Mouse (Mus musculus) liver, postnatal 0 days (tissue): ENCODE data around the gene Cabp4. TPM values are rescaled to one million over a fixed set of nuclear protein-coding genes. Genes with fewer than 3 reads are reported as not detected.

ENCODE experiments used
- ATAC-seq: fragments of 200-750 bp; cut with Nextera tagmentation; 2 replicates; pipeline ENCODE4 v1.8.0; 2017; ENCODE audit warnings: mild to moderate bottlenecking, moderate library complexity
- DNase-seq: peaks from one replicate; pipeline ENCODE4 v3.0.0-alpha.2; 2016
- H3K27ac ChIP-seq: fragments of 300-500 bp; sonication (generic); 2 replicates; pipeline ENCODE4 v1.5.1; 2014; ENCODE audit warnings: antibody characterized with exemption, moderate library complexity, mild to moderate bottlenecking, low read depth
- H3K27me3 ChIP-seq: fragments of 300-500 bp; sonication (generic); 2 replicates; pipeline ENCODE4 v1.6.1; 2014; ENCODE audit warnings: low read length, control low read depth, mixed read lengths; ENCODE audit not compliant: insufficient read depth
- H3K36me3 ChIP-seq: fragments of 300-500 bp; sonication (generic); replicated peaks from 2 replicates; pipeline ENCODE4 v1.6.1; 2014; ENCODE audit warnings: mild to moderate bottlenecking, control low read depth, low read length, moderate library complexity, mixed read lengths; ENCODE audit not compliant: insufficient read depth
- H3K4me1 ChIP-seq: fragments of 300-500 bp; sonication (generic); 2 replicates; pipeline ENCODE4 v1.6.1; 2014; ENCODE audit warnings: antibody characterized with exemption, mild to moderate bottlenecking, control low read depth; ENCODE audit not compliant: insufficient read depth
- H3K4me2 ChIP-seq: fragments of 300-500 bp; sonication (generic); 2 replicates; pipeline ENCODE4 v1.6.1; 2014; ENCODE audit warnings: low read depth, mild to moderate bottlenecking, low read length, moderate library complexity, mixed read lengths
- H3K4me3 ChIP-seq: fragments of 300-500 bp; sonication (generic); 2 replicates; pipeline ENCODE4 v1.5.1; 2014; ENCODE audit warnings: low read depth, low read length
- H3K9ac ChIP-seq: fragments of 300-500 bp; sonication (generic); replicated peaks from 2 replicates; pipeline ENCODE4 v1.6.1; 2014; ENCODE audit warnings: mild to moderate bottlenecking, moderate library complexity
- H3K9me3 ChIP-seq: fragments of 300-500 bp; sonication (generic); 2 replicates; pipeline ENCODE4 v1.6.1; 2016; ENCODE audit warnings: mild to moderate bottlenecking, control low read depth, low read length, mixed read lengths
- CTCF ChIP-seq: sonication (generic); IDR thresholded peaks from 2 replicates; pipeline ENCODE4 v1.5.1; 2016; ENCODE audit warnings: antibody characterized with exemption, low read depth
- EP300 ChIP-seq: IDR thresholded peaks from 2 replicates; pipeline ENCODE4 v1.6.1; 2016; ENCODE audit warnings: antibody characterized with exemption, low read depth, mild to moderate bottlenecking
- WGBS: fragments of 180-500 bp; shearing (Covaris S2); extraction: QIAGEN DNeasy Blood & Tissue Kit; methylation state at CpG from one replicate; pipeline ENCODE4 v1.1.7; 2014; ENCODE audit not compliant: insufficient replicate concordance; 5-methylcytosine and 5-hydroxymethylcytosine counted together
- polyA plus RNA-seq: library from polyadenylated mRNA; unstranded; fragments of >200 nt; fragmentation: Nextera tagmentation; extraction: Ambion mirVana; gene quantifications from 2 replicates; pipeline ENCODE4 v1.2.1, GENCODE M21; 2015

The Cabp4 gene
- polyA plus RNA-seq, 1 experiment from 2014 or later, result 0.11 TPM

DNA sequence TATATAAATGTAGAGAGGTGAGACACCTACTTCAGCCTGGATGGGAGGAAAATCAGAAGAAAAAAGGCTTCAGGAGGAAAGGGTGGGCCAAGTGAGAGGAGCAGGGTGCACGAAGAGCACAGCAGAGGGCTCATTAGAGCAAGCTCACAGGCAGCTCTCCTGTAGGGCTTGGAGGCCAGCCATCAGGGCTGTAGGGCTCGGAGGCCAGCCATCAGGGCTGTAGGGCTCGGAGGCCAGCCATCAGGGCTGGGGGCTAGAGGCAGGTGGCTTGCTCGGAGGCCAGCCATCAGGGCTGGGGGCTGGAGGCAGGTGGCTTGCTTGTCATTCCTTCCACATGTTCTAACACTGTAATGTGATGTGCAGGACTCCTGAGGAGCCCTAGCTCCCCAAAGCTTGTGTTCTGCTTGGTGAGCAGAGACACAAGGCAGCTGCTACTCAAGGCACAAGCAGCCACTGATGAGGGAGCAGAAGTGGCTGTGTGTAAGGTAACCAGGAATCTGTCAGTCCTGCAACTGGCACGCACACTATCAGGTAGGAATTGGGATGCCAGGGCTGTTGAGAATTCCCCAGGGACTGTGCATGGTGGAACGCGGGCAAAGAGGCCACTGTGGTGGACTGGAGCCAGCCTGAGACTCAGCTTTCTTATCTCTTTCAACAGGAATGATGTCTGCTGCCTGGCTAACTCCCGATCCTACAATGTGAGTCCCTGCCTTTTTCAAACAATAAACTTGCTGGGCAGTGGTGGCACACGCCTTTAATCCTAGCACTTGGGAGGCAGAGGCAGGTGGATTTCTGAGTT, 23.0 kb upstream of the Cabp4 start:
- Histone ChIP-seq H3K9me3 (no peaks in the 10 kb centered on the region), H3K36me3 (no peaks in the 10 kb centered on the region), H3K4me2 (no peak overlapping the region), H3K27ac (no peak overlapping the region), H3K4me3 (no peak overlapping the region), H3K27me3 (no peaks in the 10 kb centered on the region), H3K9ac (no peak overlapping the region), H3K4me1 (peaks cover 45% of the 10 kb centered on the region)
- DNase-seq, result no peak
- no peak for ATAC-seq
- 73% methylated on average over 9 of the region's 9 CpGs for WGBS
- TF ChIP-seq EP300, result no peak
- TF ChIP-seq CTCF, result no peak

DNA sequence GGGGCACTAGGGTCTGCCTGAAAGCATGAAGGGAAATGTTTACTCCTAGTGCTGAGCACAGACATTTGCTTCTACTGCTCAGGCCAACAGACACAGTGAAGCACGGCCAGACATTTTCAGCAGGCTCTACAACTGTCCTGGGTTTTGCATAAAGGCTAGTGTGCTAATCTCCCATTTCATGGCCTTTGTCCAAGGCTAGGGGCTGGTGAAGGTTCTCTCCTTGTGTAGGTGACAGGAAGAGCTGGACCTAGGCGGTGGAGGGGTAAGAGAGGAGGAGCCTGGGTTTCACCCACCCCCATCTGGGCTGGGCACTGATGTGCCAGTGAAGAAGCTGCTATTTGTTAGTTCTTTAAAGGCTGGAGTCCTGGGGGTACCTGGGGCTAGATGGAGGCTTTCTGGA, 20.9 kb upstream of the Cabp4 start:
- Histone ChIP-seq H3K4me2 (no peak overlapping the region), H3K9me3 (no peaks in the 10 kb centered on the region), H3K4me1 (peaks cover 30% of the 10 kb centered on the region), H3K36me3 (peaks cover 2% of the 10 kb centered on the region), H3K27ac (peak overlapping the region; percentile 79), H3K4me3 (no peak overlapping the region), H3K9ac (0 out of 2 replicates have a peak overlapping the region, but pooled peaks have one; percentile 23), H3K27me3 (no peaks in the 10 kb centered on the region)
- no peak for TF ChIP-seq CTCF
- ATAC-seq (no peak), DNase-seq (no peak)
- WGBS, result 38% methylated on average over 2 of the region's 2 CpGs

DNA sequence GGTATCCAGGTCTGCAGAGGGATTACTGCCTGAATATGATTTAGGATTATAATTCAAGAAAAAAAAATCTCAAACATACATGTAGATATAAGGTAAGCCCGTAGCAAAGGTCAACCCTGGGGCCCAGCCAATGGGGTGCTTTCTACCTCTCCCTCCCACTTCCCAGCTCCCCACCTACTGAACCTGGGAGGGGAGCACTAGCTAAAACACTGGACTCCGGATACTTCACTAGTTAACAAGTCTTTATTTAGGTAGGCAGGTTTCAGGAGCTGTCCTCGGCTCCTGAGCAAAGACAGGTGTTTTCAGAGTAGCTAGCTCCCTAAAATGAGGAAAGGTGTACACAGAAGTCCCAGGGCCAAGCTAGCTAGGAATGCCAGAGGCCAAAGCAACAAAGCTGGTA, 20.3 kb upstream of the Cabp4 start:
- WGBS, result 78% methylated on average over 3 of the region's 3 CpGs
- Histone ChIP-seq H3K27me3 (no peaks in the 10 kb centered on the region), H3K4me1 (peaks cover 27% of the 10 kb centered on the region), H3K4me3 (no peak overlapping the region), H3K36me3 (peaks cover 7% of the 10 kb centered on the region), H3K9ac (no peak overlapping the region), H3K4me2 (no peak overlapping the region), H3K27ac (peak overlapping the region; percentile 79), H3K9me3 (no peaks in the 10 kb centered on the region)
- DNase-seq (no peak), ATAC-seq (no peak)
- TF ChIP-seq CTCF, result no peak
- TF ChIP-seq EP300, result no peak

DNA sequence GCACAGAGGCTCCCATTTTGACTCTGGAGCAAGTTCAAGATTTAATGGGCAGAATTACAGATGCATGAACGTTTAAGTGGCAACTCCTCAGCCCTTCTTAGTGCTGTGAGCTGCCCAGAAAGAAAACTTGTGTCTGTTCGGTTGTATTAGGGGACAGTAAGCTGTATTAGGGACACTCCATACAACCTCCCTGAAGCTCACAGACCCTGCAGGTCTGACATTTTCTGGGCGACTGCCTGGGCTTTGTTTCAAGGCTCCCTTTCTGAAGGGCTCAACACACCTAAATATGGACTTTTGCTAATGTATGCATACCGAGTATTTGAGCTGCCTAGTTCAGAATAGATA, 19.7 kb upstream of the Cabp4 start:
- peaks cover 24% of the 10 kb centered on the region for H3K4me1 ChIP-seq
- 36% methylated on average over 4 of the region's 4 CpGs for WGBS

DNA sequence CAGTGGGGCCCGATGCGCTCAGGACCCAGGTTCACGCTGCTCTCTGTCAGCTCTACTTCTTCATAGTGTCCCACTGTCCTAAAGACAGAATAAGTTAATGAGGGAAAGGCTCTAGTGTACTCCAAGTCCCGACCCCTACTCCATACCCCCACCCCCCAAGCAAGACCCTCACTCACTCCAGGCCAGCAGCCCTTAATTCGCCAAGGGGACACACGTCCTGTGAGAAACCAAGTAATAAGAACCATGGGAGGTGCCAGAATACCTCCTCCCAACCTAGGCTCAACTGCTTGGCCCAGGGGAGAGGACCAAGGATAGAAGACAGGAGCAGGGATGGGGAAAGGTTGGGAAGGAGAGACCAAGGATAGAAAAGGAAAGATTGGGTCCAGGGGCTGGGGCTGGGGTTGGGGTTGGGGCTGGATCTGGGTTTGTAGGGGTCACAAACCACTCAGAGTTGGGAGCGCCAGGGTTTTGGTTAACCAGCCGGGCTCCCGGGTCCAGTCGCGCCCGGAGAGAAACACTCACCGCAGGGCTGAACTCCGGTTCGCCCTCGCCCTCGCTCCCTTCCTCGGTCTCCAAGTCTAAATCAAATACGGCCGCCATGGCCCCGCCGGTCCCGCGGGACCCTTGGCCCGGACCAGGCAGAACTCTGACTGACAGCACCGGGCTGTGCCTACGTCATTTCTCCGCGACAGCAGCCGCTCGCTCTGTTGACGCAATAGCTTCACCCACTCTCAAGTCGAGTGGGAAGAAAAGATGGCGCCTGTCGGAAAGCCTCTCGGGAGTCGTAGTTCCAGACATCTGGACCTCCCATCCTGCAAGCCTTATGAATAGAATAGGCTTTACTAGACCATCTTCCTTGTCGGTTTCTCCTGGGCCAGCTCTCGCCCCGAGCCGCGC, 19.1 kb upstream of the Cabp4 start, which contains the start of gene Rps6kb2:
Rps6kb2 (minus strand) TSS at position 709 of the 897 bp plus-strand sequence.
- peak within 1 kb of the TSS; percentile 79 for H3K27ac ChIP-seq
- no peaks in the 10 kb centered on the region for H3K9me3 ChIP-seq
- WGBS, result 6% methylated on average over 42 of the region's 42 CpGs
- peak; percentile 96 for DNase-seq
- peak; percentile 88 for ATAC-seq
- TF ChIP-seq CTCF (no peak), EP300 (peak; percentile 75)
- H3K9ac ChIP-seq, result peak within 1 kb of the TSS; percentile 88
- H3K36me3 ChIP-seq, result peaks cover 15% of the 10 kb centered on the region
- H3K4me2 ChIP-seq, result peak within 1 kb of the TSS; percentile 90
- H3K27me3 ChIP-seq, result no peaks in the 10 kb centered on the region
- H3K4me1 ChIP-seq, result peaks cover 24% of the 10 kb centered on the region
- H3K4me3 ChIP-seq, result peak within 1 kb of the TSS; percentile 85

More for the DNA sequence above, 19.7 kb upstream of the Cabp4 start:
- Histone ChIP-seq H3K9me3 (no peaks in the 10 kb centered on the region), H3K27ac (peak overlapping the region; percentile 67), H3K36me3 (peaks cover 13% of the 10 kb centered on the region), H3K4me2 (peak overlapping the region; percentile 90), H3K4me3 (peak overlapping the region; percentile 85), H3K27me3 (no peaks in the 10 kb centered on the region), H3K9ac (peak overlapping the region; percentile 88)
- no peak for DNase-seq
- ATAC-seq, result no peak
- TF ChIP-seq CTCF, result no peak
- TF ChIP-seq EP300, result no peak

DNA sequence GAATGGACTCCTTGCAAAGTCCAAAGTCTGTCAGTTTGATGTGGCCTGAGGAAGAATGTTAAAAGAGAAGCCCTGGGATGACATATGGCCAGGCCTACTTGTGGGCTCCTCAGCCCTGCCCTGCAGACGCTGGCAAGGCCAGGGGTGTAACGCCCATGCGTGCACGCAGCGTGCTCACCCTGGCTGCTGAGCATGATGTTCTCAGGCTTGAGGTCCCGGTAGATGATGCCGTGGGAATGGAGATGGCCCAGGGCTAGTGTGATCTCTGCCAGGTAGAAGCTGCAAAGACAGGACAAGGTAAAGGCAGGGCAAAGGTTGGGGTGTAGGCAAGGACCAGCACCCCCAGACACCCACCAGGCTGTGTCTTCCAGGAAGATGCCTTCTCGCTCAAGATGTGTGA, 15.2 kb upstream of the Cabp4 start:
- WGBS, result 90% methylated on average over 8 of the region's 8 CpGs
- ATAC-seq (no peak), DNase-seq (no peak)
- Histone ChIP-seq H3K4me1 (peaks cover 22% of the 10 kb centered on the region), H3K36me3 (peaks cover 33% of the 10 kb centered on the region), H3K4me3 (no peak overlapping the region), H3K9ac (no peak overlapping the region), H3K4me2 (no peak overlapping the region), H3K27ac (no peak overlapping the region), H3K9me3 (no peaks in the 10 kb centered on the region), H3K27me3 (no peaks in the 10 kb centered on the region)
- TF ChIP-seq EP300, result no peak
